Mouse (Mus musculus): ENCODE data around the gene A1cf. TPM values are rescaled to one million over a fixed set of nuclear protein-coding genes. Genes with fewer than 3 reads are reported as not detected.

A1cf gene
- under 1 TPM in 1 of 2 experiments, not detected in 1; 0.13 TPM for polyA plus RNA-seq (2017; shearing (Covaris generic))

DNA sequence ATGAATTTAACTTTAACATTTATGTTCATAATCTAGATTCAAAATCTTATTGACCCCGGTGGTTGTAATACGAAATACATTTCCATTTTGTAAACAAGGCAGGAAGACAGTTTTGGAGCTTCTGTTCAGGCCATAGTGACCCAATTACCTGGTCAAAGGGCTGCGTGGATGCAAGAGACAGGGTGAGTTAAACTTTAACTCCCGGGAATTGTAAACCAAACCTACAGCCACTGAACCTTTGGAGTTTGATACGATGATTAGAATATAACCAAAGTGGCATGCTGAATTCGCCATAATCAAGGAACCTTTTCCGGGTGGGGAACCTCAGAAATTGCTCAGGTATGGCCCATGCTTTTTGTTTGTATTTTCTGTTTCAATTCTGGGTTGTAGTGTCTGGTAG lies at the start of gene A1cf:
Gene A1cf (plus strand): TSS at position 244 of the 400 bp plus-strand sequence.
- no peak for ATAC-seq

DNA sequence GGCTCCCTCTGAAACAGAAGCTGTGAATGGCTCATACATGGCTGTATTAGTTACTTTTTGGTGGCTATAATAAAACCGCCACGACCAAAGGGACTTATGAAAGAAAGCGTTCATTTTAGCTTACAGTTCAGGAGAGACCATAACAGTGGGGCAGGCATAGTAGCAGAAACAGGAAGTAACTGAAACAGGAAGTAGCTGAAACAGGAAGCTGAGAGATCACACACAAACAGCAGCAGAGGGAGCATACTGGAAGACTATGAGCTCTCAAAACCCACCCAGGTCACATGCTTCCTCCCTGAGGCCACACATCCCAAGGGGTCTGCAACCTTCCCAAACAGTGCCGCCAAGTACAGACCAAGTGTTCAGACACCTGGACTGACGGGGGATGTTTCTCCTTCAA lies 34.3 kb upstream of the A1cf start:
- no peak for ATAC-seq

DNA sequence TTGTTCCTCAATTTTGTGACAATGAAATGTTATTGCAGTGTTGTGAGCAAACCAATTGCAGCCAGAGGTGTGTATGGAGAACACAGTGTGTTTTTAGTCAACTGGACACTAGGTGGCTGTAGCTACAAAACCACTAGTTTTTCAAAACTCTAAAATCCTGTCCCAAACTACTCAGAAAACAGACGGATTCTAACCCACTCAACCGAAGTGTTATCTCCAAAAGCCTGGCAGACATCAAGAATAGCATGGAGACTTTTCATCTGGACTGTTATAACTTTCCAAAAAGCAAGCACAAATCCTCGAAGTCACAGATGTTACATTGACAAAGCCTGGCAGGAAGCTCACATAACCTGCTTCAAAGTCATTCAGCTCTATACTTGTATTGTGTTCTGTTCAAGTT lies 6.7 kb upstream of the A1cf start:
- ATAC-seq, result no peak

DNA sequence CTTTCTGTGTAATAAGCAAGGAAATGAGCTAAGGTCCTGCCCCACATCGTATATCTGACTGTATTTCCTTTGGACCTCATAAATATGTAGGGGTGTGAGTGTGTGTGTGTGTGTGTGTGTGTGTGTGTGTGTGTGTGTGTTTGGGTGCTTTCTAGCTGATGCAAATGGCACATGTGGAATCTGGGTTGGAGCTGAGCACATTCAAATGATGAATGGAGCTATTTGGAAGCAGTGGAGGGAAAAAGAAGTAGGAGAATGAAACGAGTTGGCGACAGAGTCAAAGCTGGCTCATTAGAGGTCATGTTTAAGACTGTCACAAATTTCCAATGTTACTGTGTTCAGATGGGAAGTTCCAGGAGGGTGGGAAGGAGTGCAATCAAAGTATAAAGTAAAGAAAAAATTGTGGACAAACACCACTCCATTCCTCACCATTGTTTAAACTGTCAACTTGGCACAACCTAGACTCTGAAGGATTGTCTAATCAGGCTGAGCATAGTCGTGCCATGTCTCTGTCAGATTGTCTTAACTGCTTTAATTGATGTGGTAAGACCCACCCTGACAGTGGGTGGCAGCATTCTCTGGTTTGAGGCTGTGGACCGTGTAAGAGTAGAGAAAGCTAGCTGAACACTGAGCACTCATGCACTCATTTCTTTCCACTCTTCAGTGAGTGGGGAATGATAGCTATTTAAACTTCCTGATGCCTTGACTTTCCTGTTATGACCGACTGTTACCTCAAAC lies 5.9 kb upstream of the A1cf start:
- no peak for ATAC-seq

DNA sequence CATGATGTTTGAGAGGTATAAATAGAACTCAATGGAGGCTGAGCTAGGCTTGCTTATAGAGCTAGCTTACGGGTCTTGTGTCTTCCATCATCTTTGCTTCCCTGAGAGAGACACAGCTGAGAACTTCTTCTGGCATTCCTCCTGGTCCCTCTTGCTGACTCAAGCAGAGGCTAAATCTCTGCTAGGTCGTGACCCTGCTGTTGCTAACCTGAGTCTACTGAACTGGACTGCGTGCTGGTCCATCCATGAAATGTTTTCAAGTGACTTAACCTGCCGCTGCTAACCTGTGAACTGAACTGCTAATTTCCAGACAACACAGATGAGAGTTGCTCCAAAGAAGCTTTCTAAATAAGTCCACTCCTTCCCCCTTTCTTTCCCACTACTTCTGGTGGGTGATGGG lies 3.1 kb upstream of the A1cf start:
- no peak for ATAC-seq

DNA sequence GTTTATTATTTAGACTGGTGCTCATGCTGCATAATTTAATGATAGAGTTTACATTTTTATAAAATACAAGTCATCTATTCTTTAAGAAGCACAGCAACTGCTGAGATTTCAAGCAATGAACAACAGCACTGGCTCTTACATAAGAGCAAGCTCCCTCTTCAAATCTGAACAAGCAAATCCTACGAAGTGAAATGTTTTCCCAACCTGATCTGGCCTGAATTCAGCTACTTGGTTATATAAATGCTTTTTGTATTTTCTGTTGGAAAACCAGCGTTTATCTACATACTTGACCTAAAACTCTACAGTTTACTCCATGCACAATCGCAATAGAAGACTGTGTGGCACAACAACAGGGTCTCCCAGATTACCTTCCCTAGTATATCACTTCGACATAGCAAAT lies 488 bp upstream of the A1cf start:
- no peak for ATAC-seq

DNA sequence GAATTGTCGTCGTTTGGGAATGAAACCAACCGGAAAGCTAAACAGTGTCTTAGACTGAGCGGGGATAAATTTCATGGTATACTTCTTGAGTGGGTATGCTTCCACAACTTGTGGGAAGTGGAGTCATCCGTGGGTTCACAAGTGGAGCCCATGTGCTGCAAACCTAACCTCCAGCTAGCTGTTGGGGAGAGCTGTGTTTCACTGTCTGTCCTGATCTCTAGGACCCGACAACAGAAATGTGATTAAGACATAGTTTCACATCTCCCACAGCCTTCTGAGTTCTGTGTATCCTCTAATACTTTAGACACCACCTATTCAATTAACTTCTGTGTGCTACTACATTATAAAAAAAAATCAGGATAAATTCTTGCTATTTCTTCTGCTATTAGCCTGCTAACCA lies 407 bp downstream of the A1cf start:
- no peak for ATAC-seq

DNA sequence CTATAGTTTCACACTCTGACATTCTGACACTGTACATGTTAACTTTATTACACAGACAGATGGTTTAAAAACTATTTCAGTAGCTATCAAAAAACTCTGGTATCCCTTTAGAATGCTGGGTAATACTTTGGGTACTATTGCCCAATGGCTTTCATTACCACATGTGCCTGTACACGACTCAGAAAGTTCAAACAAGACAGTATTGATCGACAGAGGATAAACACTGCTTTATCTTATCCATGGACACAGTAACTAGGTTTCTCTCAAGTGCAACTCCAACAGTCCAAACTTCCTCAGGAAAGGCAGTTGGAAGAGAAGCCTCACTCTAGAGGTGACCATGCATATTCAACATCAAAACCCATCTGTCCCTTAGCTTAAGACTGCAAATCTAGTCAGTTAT lies 2.8 kb downstream of the A1cf start:
- no peak for ATAC-seq

DNA sequence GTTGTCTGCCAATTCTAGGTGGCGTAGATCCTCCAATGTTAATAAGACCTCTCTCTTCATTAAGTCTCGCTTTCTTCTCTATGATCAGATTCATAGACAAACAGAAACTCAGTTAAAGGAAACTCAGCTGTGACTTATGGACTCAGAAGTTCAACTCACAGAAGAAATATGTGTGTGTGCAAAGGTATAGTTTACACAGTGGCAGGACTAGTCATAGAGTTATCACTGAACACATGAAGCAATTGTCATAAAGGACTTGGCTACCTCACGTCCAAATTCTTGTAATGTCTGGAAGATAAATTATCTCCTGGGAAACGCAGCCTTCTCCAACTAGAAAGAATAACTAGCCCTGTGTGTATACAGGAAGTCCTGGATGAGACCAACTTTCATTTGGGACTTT lies 9.4 kb downstream of the A1cf start:
- no peak for ATAC-seq

DNA sequence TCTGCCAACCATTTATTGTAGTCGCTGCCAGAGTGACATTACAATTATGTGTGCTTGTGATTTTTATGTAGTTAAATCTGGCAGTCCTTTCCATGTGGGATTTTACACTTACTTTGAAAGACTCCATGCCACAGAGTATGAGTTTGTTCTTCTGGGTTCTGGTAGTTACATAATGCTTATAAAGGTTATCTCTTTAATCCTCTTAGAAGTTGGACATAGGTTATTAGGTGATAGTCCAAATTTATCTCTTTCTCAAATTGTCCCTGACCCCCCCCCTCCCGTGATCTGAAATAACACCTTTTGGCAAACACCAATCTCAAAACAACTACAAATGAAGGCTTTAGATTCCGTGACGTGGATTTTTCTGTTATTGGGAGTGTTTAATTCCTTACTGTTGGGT lies 16.0 kb downstream of the A1cf start:
- ATAC-seq, result no peak

DNA sequence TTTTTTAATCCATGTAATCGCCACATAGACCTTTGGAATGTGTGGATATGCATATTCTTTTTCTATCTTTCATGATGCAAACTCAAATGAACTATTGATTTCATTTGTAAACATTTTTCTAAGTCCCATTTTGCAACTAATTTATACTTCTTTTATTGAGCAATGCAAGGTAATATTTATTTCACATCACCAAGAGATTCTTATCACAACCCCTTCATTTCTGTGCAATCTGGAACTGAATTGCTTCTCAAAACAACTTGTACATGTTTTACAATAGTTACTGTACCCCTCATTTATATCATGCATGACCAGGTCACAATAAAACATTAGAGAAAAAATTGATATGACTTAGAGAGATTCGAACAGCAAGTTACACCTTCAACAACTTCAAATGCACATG lies 18.7 kb downstream of the A1cf start:
- ATAC-seq, result no peak

DNA sequence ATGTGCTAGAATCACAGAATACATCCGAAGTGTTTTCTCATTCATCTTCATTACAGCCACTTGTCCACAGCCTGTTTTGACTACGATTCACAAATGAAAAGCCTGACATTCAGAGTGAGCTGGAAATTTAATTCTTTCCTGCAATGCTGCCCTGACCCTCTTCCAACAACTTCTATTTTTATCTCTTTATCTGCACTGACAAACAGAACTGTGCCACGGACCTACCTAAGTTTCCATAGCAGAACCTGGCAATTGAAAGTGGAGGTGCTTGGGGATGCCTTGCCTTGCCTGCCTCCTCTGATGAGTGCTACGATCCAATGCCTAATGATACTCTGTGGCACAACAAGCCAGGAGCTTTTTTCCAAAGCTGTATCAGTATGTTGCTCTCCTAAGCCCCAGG lies 21.4 kb downstream of the A1cf start:
- no peak for ATAC-seq

DNA sequence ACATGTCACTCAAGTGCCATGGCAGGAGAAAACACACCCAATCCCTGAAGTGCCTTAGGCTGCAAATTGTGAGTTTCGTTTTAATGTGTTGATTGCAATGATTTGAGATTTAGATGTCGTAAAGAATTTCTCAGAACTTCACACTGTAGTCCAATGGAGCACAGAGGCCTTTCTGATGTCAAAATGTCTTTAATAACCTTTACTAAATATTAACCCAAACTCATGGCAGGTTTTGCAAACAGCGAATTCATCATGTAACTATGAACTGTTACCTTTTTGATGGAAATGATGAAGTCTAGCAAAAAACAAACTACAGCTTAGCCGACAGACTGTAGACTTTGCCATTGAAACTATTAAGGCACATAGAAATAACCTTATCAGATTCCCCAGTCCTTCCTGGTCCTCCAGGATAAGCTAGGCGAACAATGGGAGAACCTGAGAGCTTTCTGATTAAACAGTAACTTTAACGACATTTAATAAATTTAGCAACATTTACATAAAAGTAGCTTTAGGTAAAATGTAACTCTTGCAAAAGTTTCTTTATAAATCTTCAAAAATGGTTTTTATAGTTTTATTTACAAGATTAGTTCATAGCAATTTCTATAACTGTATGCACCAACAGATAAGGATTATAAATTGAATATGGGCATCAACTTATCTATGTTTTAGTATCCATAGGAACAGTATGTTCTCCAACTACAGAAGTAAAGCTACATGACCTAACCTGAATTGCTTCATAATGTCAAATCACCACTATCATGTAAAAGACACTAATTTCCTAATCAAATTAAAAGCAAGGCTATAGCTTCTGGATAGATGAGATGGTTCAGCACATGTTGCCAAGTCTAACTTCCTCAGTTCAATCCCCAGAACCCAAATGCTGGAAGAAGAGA lies 22.7 kb downstream of the A1cf start:
- ATAC-seq, result no peak

DNA sequence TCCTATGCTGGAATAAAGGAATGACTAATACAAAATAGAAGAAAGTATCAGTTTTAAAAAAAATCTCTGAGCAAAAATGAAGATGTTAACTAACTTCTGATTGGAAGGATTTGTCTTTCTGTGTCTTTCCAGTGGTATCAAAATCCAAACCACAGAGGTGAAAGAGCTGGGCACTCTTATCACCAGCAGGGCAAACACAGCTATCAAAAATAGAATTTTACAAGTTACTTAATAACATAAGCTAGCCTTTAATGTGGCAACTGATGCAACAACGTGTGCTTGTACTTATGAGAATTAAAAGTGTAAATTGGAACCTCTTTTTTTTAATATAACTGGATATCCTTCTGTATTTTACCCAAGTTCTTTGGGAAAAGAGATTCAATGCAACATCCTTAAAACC lies 27.4 kb downstream of the A1cf start:
- ATAC-seq, result no peak

DNA sequence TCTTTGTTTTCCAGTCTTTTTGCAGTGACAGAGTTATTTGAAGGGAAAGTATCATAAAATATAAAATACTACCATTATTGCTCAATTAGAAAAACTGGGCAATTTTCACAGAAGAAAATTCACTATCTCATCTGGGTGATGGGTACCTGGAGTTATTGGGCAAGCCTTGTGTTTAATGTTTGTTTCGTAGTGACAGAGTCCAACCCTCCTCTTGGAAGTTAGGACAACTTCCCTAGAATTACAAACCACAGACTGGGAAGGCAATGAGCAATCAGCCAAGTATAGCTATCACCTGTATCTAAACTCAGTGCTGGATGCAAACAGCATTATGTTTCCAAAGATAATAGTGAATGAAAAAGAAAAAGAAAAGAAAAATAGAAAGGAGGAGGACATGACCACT lies 28.1 kb downstream of the A1cf start:
- ATAC-seq, result no peak

DNA sequence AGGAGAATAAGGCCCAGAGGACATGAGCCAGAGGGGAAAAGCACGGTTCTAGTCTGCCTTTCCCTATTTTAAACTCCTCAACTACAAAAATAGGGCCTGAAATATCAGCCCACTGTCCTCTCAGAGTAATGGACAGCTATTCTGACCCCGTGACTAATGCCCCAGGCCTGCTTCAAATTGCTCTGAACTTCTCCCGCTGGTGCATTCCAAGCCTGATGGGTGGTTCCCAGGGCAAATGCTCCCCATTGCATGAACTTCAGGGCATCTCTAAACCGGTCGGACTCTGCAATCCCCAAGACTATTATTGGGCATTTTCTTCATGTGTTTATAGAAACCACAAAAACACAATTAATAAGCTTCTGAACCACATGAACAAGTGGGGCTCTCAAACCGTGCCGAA lies 37.1 kb downstream of the A1cf start:
- no peak for ATAC-seq

DNA sequence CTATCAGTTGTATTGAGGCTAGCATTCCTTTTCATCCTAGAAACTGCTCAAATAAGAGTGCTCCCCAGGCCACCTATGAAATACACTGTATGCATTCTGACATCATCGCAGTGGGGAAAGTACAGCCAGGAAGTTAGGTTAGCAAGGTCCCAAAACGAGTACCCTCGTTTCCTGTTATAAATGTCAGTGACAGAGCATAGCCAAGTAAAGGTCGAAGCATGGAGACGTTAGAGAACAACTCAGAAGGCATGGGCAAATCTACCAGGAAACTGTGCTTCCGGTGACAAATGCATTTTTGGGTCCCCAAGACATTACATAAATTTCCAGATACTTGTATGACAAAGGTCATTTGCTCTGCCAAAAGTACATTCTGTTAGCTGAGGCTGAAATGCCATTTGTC lies 41.9 kb downstream of the A1cf start:
- ATAC-seq, result peak; percentile 92

DNA sequence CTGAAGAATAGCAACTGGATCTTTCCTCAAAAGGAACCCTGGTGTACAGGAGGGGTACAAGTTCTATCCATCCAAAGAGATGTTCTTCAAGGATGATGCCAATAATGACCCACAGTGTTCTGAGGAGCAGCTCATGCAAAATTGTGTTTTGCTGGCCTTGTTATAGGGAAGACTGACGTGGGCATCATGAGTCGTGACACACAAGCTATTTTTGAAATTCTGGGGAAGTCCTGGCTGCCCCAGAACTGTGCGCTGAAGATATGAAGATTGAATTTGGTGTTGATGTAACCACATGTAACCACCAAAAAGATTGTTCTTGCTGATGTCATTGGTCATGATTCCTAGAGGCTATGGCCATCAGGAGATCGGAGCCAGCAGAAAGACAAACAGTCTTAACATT lies 45.4 kb downstream of the A1cf start:
- ATAC-seq, result no peak

DNA sequence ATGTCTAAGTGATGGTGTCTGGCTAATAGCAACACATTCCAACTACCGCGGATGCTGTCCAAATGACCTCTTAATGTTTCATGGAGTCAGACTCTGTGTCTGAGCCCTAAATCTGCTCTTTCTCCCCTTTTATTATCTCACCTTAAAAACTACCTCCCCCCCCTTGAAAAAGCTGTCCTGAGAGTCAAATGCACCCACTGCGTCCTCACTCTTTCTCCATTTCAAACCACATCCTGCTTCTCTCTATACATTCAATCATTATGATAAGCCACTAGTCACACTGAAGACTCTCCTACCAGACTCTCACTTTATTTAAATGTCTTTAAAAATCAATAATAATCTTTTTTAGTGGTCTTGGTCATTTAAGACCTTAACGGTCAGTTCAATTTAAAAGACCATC lies 51.8 kb downstream of the A1cf start:
- peak; percentile 79 for ATAC-seq

DNA sequence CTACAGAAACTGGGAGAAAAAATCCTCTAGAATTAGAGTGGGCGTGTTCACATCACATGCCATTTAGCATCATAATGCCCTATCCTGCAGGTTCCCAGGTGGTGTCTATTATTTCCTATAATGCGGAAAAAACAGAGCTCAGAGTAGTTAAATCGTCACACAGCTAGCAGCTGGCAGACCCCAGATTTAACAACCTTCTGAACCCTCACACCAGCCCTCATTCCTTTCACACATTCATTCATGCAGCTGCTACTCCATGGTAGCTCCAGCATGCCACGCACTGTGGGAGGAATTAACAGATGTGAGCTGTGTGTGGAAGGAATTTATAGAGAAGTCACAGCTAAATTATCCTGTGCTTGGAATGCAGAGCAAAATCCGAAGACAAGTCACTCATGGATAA lies 53.3 kb downstream of the A1cf start:
- no peak for ATAC-seq

DNA sequence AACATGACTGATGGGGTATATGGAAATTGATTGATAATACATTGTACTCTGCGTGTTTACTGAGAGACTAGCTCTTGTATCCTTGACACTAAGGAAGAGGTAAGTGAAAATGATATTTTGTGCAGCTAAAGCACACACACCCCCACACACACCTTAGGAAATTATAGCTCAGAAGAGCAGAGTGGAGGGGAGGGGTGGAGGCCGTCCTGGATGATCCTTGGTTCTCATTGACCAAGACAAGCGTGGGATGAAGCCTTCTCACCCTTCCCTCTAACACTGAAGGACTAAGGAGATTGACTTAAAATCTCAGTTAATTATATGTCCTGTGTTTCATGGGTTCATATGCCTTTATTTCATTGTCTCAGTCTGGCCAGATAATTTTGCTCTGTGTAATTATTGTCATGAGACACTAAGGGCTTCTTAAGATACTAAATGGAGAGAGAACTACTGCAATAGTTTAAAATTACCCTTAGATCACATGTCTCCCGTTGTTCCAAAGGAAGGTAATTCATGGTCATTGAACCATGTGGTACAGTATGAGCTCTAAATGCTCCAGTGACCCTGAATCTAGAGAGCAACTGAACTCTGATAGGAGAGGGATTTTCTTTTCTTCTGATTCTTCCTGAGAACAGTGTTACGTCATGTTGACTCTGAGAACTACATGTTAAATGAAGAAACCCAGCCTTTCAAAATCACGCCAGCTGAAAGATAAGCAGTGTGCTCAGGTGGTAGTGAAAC lies 55.2 kb downstream of the A1cf start:
- no peak for ATAC-seq

DNA sequence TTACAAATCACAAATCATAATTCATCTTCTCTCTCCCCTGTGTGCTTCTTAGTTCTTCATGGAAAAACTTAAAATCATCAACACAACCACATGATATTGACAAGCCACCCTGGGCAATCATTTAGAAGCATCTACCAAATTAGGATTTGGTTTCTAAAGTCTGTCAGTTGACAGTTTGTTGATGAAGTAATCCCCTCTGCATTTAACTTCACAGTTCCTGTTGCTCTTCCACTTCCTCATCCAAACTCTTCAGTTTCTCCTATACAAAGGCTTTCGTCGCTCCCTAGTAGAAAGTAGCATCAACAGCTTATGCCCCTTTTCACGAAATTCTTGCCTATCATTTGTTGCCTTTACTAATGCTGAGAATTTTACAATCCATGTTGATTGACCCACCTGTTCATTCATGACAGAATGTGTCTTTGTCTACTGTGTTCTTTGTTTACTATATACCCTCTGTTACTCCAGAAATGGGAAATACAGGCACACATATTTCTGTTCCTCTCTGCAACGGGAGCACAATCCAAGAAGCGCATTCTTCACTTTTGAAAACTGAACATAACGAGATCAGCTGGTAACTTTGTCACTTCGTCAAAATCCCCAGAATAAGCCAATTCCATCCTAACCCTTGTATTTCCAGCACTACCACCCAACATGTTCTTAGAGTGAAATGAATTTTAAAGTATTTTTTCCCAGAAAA lies 82.4 kb downstream of the A1cf start:
- ATAC-seq, result no peak

DNA sequence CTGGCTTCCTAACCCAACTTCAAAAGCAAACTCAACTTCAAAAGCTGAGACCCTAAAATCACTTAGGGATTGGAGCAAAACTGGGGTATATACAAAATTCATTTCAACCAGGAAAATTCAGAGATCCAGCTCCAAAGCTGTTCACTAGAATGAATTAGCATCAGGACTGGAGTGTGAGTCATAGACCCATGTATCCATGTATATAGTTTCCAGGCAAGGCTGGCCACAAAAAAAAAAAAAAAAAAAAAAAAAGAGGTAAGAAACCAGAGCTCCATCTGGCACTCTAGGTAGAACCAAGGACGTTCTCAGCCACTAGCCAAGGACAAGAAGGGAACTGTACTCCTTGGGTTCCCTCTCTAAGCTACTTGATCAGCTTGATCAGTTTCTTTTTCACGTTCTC lies 85.2 kb downstream of the A1cf start:
- no peak for ATAC-seq
